Mouse (Mus musculus): ENCODE data around the gene Prr36. TPM values are rescaled to one million over a fixed set of nuclear protein-coding genes. Genes with fewer than 3 reads are reported as not detected.

Prr36 gene
- polyA plus RNA-seq, 1 experiment from 2014 or later, result 6.1 TPM

GRCm38 (mm10) chr8:4237814-4238433, 20.7 kb upstream of the Prr36 start:
- Histone ChIP-seq H3K4me3 (peak overlapping the region; percentile 86), H3K9me3 (no peaks in the 10 kb centered on the region), H3K27me3 (no peaks in the 10 kb centered on the region), H3K9ac (peak overlapping the region; percentile 69), H3K4me1 (peaks cover 20% of the 10 kb centered on the region), H3K4me2 (replicated peaks) (peak overlapping the region; percentile 83), H3K36me3 (peaks cover 19% of the 10 kb centered on the region), H3K27ac (peak overlapping the region; percentile 96)
- 20% methylated on average over 15 of the region's 15 CpGs for WGBS
- ATAC-seq (ENCODE audit: insufficient number of reproducible peaks, insufficient read depth, low FRiP score, low TSS enrichment), result no peak; the same call in 1 of the 2 replicates

- Histone ChIP-seq H3K9ac (no peak overlapping the region), H3K9me3 (no peaks in the 10 kb centered on the region), H3K36me3 (no peaks in the 10 kb centered on the region), H3K4me2 (replicated peaks) (no peak overlapping the region), H3K4me3 (no peak overlapping the region), H3K27ac (no peak overlapping the region), H3K27me3 (peaks cover 27% of the 10 kb centered on the region), H3K4me1 (no peaks in the 10 kb centered on the region)
- ATAC-seq (ENCODE audit: insufficient number of reproducible peaks, insufficient read depth, low FRiP score, low TSS enrichment), result no peak
- WGBS, result 58% methylated on average over 10 of the region's 10 CpGs
These were observed 13.5 kb upstream of the Prr36 start for GRCm38 (mm10) chr8:4230612-4231351.

GRCm38 (mm10) chr8:4229784-4230183, 12.5 kb upstream of the Prr36 start:
- peaks cover 27% of the 10 kb centered on the region for H3K27me3 ChIP-seq
- H3K36me3 ChIP-seq, result no peaks in the 10 kb centered on the region
- no peaks in the 10 kb centered on the region for H3K9me3 ChIP-seq
- H3K4me3 ChIP-seq, result no peak overlapping the region
- no peak overlapping the region for H3K9ac ChIP-seq
- no peak overlapping the region for H3K4me2 ChIP-seq (replicated peaks)
- no peak overlapping the region for H3K27ac ChIP-seq
- H3K4me1 ChIP-seq, result no peaks in the 10 kb centered on the region
- no peak for ATAC-seq (ENCODE audit: insufficient number of reproducible peaks, insufficient read depth, low FRiP score, low TSS enrichment)
- 75% methylated on average over 5 of the region's 5 CpGs for WGBS

GRCm38 (mm10) chr8:4227919-4228318, 10.7 kb upstream of the Prr36 start:
- WGBS, result 88% methylated on average over 4 of the region's 4 CpGs

GRCm38 (mm10) chr8:4226739-4227347, 9.6 kb upstream of the Prr36 start, which contains the start of gene Lrrc8e:
Lrrc8e (plus strand) TSS chr8:4226827.
- peaks cover 27% of the 10 kb centered on the region for H3K27me3 ChIP-seq
- peak within 1 kb of the TSS; percentile 49 for H3K4me2 ChIP-seq (replicated peaks)
- H3K27ac ChIP-seq, result no peak within 1 kb of the TSS
- H3K4me1 ChIP-seq, result no peaks in the 10 kb centered on the region
- H3K4me3 ChIP-seq, result peak within 1 kb of the TSS; percentile 28
- ATAC-seq (ENCODE audit: insufficient number of reproducible peaks, insufficient read depth, low FRiP score, low TSS enrichment), result peak; percentile 44; the same call in 1 of the 2 replicates
- no peaks in the 10 kb centered on the region for H3K9me3 ChIP-seq
- H3K36me3 ChIP-seq, result no peaks in the 10 kb centered on the region
- 3% methylated on average over 33 of the region's 33 CpGs for WGBS
- H3K9ac ChIP-seq, result peak within 1 kb of the TSS; percentile 5; the same call in 1 of the 2 replicates

More at GRCm38 (mm10) chr8:4227919-4228318, 10.7 kb upstream of the Prr36 start:
- H3K27me3 ChIP-seq, result peaks cover 27% of the 10 kb centered on the region
- no peaks in the 10 kb centered on the region for H3K9me3 ChIP-seq
- no peak for ATAC-seq (ENCODE audit: insufficient number of reproducible peaks, insufficient read depth, low FRiP score, low TSS enrichment)
- no peak overlapping the region for H3K4me3 ChIP-seq
- H3K4me1 ChIP-seq, result no peaks in the 10 kb centered on the region
- no peak overlapping the region for H3K9ac ChIP-seq
- no peaks in the 10 kb centered on the region for H3K36me3 ChIP-seq
- no peak overlapping the region for H3K4me2 ChIP-seq (replicated peaks)
- H3K27ac ChIP-seq, result no peak overlapping the region

GRCm38 (mm10) chr8:4226323-4226722, 9.1 kb upstream of the Prr36 start:
- 0 out of 2 replicates have a peak, but pooled peaks have one; percentile 10 for ATAC-seq (ENCODE audit: insufficient number of reproducible peaks, insufficient read depth, low FRiP score, low TSS enrichment)

GRCm38 (mm10) chr8:4222059-4222458, 4.8 kb upstream of the Prr36 start:
- H3K4me3 ChIP-seq, result no peak overlapping the region
- H3K36me3 ChIP-seq, result no peaks in the 10 kb centered on the region
- no peak overlapping the region for H3K4me2 ChIP-seq (replicated peaks)
- no peak overlapping the region for H3K9ac ChIP-seq
- H3K9me3 ChIP-seq, result no peaks in the 10 kb centered on the region
- H3K27ac ChIP-seq, result no peak overlapping the region
- H3K4me1 ChIP-seq, result no peaks in the 10 kb centered on the region
- H3K27me3 ChIP-seq, result peaks cover 29% of the 10 kb centered on the region
- ATAC-seq (ENCODE audit: insufficient number of reproducible peaks, insufficient read depth, low FRiP score, low TSS enrichment), result no peak

More at GRCm38 (mm10) chr8:4226323-4226722, 9.1 kb upstream of the Prr36 start:
- Histone ChIP-seq H3K27me3 (peaks cover 27% of the 10 kb centered on the region), H3K4me2 (replicated peaks) (peak overlapping the region; percentile 49), H3K4me1 (no peaks in the 10 kb centered on the region), H3K9me3 (no peaks in the 10 kb centered on the region), H3K27ac (no peak overlapping the region), H3K4me3 (peak overlapping the region; percentile 28), H3K36me3 (no peaks in the 10 kb centered on the region), H3K9ac (no peak overlapping the region)
- 26% methylated on average over 4 of the region's 4 CpGs for WGBS

- H3K27me3 ChIP-seq, result peaks cover 41% of the 10 kb centered on the region
- no peak overlapping the region for H3K9ac ChIP-seq
- 84% methylated on average over 3 of the region's 3 CpGs for WGBS
- no peak overlapping the region for H3K4me3 ChIP-seq
- H3K9me3 ChIP-seq, result no peaks in the 10 kb centered on the region
- H3K36me3 ChIP-seq, result no peaks in the 10 kb centered on the region
- no peak overlapping the region for H3K27ac ChIP-seq
- no peak overlapping the region for H3K4me2 ChIP-seq (replicated peaks)
- peaks cover 3% of the 10 kb centered on the region; the same call in 1 of the 2 replicates for H3K4me1 ChIP-seq
- no peak for ATAC-seq (ENCODE audit: insufficient number of reproducible peaks, insufficient read depth, low FRiP score, low TSS enrichment)
These were observed 2.4 kb upstream of the Prr36 start for GRCm38 (mm10) chr8:4219617-4220016.

- H3K4me3 ChIP-seq, result peak overlapping the region; percentile 48
- no peaks in the 10 kb centered on the region for H3K9me3 ChIP-seq
- H3K27me3 ChIP-seq, result peaks cover 58% of the 10 kb centered on the region
- H3K4me1 ChIP-seq, result peaks cover 22% of the 10 kb centered on the region
- H3K9ac ChIP-seq, result peak overlapping the region; percentile 47
- no peaks in the 10 kb centered on the region for H3K36me3 ChIP-seq
- no peak overlapping the region for H3K27ac ChIP-seq
- ATAC-seq (ENCODE audit: insufficient number of reproducible peaks, insufficient read depth, low FRiP score, low TSS enrichment), result no peak
- H3K4me2 ChIP-seq (replicated peaks), result peak overlapping the region; percentile 82
- WGBS, result 6% methylated on average over 18 of the region's 18 CpGs
These were observed 963 bp downstream of the Prr36 start for GRCm38 (mm10) chr8:4216296-4216695.

- H3K4me1 ChIP-seq, result peaks cover 22% of the 10 kb centered on the region
- 9% methylated on average over 33 of the region's 33 CpGs for WGBS
- peak; percentile 26; the same call in 1 of the 2 replicates for ATAC-seq (ENCODE audit: insufficient number of reproducible peaks, insufficient read depth, low FRiP score, low TSS enrichment)
These were observed 3.0 kb downstream of the Prr36 start for GRCm38 (mm10) chr8:4214006-4214980.

More at GRCm38 (mm10) chr8:4214006-4214980, 3.0 kb downstream of the Prr36 start:
- Histone ChIP-seq H3K9ac (0 out of 2 replicates have a peak overlapping the region, but pooled peaks have one; percentile 30), H3K9me3 (no peaks in the 10 kb centered on the region), H3K36me3 (peaks cover 10% of the 10 kb centered on the region; the same call in 1 of the 2 replicates), H3K4me2 (replicated peaks) (peak overlapping the region; percentile 86), H3K4me3 (peak overlapping the region; percentile 42), H3K27ac (0 out of 2 replicates have a peak overlapping the region, but pooled peaks have one; percentile 23), H3K27me3 (peaks cover 63% of the 10 kb centered on the region)

Data from embryonic facial prominence, embryonic 12.5 days (tissue).